Mouse (Mus musculus) heart, embryonic 15.5 days (tissue): ENCODE data around the gene Tmem117. TPM values are rescaled to one million over a fixed set of nuclear protein-coding genes. Genes with fewer than 3 reads are reported as not detected.

Experiments
- ATAC-seq: fragments of 200-750 bp; cut with Nextera tagmentation; replicated peaks from 2 replicates; pipeline ENCODE4 v1.8.0; 2017; ENCODE audit warnings: low read depth, moderate TSS enrichment; ENCODE audit not compliant: insufficient number of reproducible peaks, insufficient read depth, low FRiP score
- H3K27ac ChIP-seq: fragments of 300-500 bp; sonication (generic); 2 replicates; pipeline ENCODE4 v1.5.1; 2015; ENCODE audit warnings: mild to moderate bottlenecking, inconsistent platforms
- H3K27me3 ChIP-seq: fragments of 300-500 bp; sonication (generic); 2 replicates; pipeline ENCODE4 v1.6.1; 2015; ENCODE audit warnings: inconsistent platforms
- H3K36me3 ChIP-seq: fragments of 300-500 bp; sonication (generic); 2 replicates; pipeline ENCODE4 v1.6.1; 2015; ENCODE audit warnings: mild to moderate bottlenecking, inconsistent platforms
- H3K4me1 ChIP-seq: fragments of 300-500 bp; sonication (generic); replicated peaks from 2 replicates; pipeline ENCODE4 v1.6.1; 2015; ENCODE audit warnings: inconsistent platforms
- H3K4me2 ChIP-seq: fragments of 300-500 bp; sonication (generic); 2 replicates; pipeline ENCODE4 v1.6.1; 2015; ENCODE audit warnings: inconsistent platforms, mild to moderate bottlenecking, moderate library complexity
- H3K4me3 ChIP-seq: fragments of 300-500 bp; sonication (generic); 2 replicates; pipeline ENCODE4 v1.5.1; 2015; ENCODE audit warnings: mild to moderate bottlenecking, inconsistent platforms
- H3K9ac ChIP-seq: fragments of 300-500 bp; sonication (generic); 2 replicates; pipeline ENCODE4 v1.6.1; 2015; ENCODE audit warnings: mild to moderate bottlenecking, inconsistent platforms
- H3K9me3 ChIP-seq: fragments of 300-500 bp; sonication (generic); replicated peaks from 2 replicates; pipeline ENCODE4 v1.6.1; 2016; ENCODE audit warnings: inconsistent platforms
- WGBS: fragments of 180-500 bp; shearing (Covaris S2); methylation state at CpG from one replicate; pipeline ENCODE4 v1.1.7; 2015; ENCODE audit warnings: mixed read lengths; 5-methylcytosine and 5-hydroxymethylcytosine counted together
- polyA plus RNA-seq: library from polyadenylated mRNA; unstranded; fragments of >200 nt; fragmentation: Nextera tagmentation; extraction: Ambion mirVana; gene quantifications from 2 replicates; pipeline ENCODE4 v1.2.1, GENCODE M21; 2015

Tmem117 gene
- 2.0 TPM in 2 replicates for polyA plus RNA-seq

GRCm38 (mm10) chr15:94628830-94629601 lies at the start of gene Tmem117:
TSS of gene Tmem117 (plus strand) at chr15:94629232.
- H3K4me3 ChIP-seq: peak within 1 kb of the TSS; percentile 67
- peak within 1 kb of the TSS; percentile 74 for H3K9ac ChIP-seq
- WGBS: 1% methylated on average over 85 of the region's 96 CpGs
- no peaks in the 10 kb centered on the region for H3K36me3 ChIP-seq
- ATAC-seq: peak; percentile 70
- peak within 1 kb of the TSS; percentile 99 for H3K4me2 ChIP-seq
- H3K27ac ChIP-seq: no peak within 1 kb of the TSS
- no peaks in the 10 kb centered on the region for H3K9me3 ChIP-seq
- peaks cover 6% of the 10 kb centered on the region; the same call in 1 of the 2 replicates for H3K4me1 ChIP-seq
- H3K27me3 ChIP-seq: peaks cover 20% of the 10 kb centered on the region

- H3K9ac ChIP-seq: no peak overlapping the region
- H3K4me1 ChIP-seq: no peaks in the 10 kb centered on the region
- H3K27ac ChIP-seq: no peak overlapping the region
- no peaks in the 10 kb centered on the region for H3K27me3 ChIP-seq
- H3K4me3 ChIP-seq: no peak overlapping the region
- H3K4me2 ChIP-seq: no peak overlapping the region
- 80% methylated on average over 7 of the region's 7 CpGs for WGBS
- ATAC-seq: no peak
- H3K9me3 ChIP-seq: no peaks in the 10 kb centered on the region
- peaks cover 75% of the 10 kb centered on the region for H3K36me3 ChIP-seq
These were observed 46.9 kb upstream of the Tmem117 start for GRCm38 (mm10) chr15:94582000-94582593.

- Histone ChIP-seq H3K9ac (no peak overlapping the region), H3K4me2 (no peak overlapping the region), H3K4me3 (no peak overlapping the region), H3K36me3 (peaks cover 72% of the 10 kb centered on the region), H3K27ac (no peak overlapping the region), H3K9me3 (no peaks in the 10 kb centered on the region), H3K27me3 (no peaks in the 10 kb centered on the region), H3K4me1 (peaks cover 4% of the 10 kb centered on the region)
- no peak for ATAC-seq
- WGBS: 84% methylated on average over 10 of the region's 10 CpGs
These were observed 45.9 kb upstream of the Tmem117 start for GRCm38 (mm10) chr15:94583153-94583552.

GRCm38 (mm10) chr15:94584738-94585137 lies 44.3 kb upstream of the Tmem117 start:
- no peak overlapping the region for H3K27ac ChIP-seq
- ATAC-seq: no peak
- no peak overlapping the region for H3K4me3 ChIP-seq
- no peaks in the 10 kb centered on the region for H3K9me3 ChIP-seq
- H3K27me3 ChIP-seq: no peaks in the 10 kb centered on the region
- H3K4me2 ChIP-seq: no peak overlapping the region
- peaks cover 11% of the 10 kb centered on the region for H3K4me1 ChIP-seq
- 81% methylated on average over 4 of the region's 4 CpGs for WGBS
- no peak overlapping the region for H3K9ac ChIP-seq
- H3K36me3 ChIP-seq: peaks cover 62% of the 10 kb centered on the region

GRCm38 (mm10) chr15:94587826-94588715 lies 41.0 kb upstream of the Tmem117 start:
- 78% methylated on average over 9 of the region's 9 CpGs for WGBS
- Histone ChIP-seq H3K27ac (no peak overlapping the region), H3K4me3 (no peak overlapping the region), H3K36me3 (peaks cover 32% of the 10 kb centered on the region), H3K9ac (no peak overlapping the region), H3K27me3 (no peaks in the 10 kb centered on the region), H3K4me2 (peak overlapping the region; percentile 72), H3K9me3 (no peaks in the 10 kb centered on the region), H3K4me1 (peaks cover 11% of the 10 kb centered on the region)
- ATAC-seq: no peak

DNA sequence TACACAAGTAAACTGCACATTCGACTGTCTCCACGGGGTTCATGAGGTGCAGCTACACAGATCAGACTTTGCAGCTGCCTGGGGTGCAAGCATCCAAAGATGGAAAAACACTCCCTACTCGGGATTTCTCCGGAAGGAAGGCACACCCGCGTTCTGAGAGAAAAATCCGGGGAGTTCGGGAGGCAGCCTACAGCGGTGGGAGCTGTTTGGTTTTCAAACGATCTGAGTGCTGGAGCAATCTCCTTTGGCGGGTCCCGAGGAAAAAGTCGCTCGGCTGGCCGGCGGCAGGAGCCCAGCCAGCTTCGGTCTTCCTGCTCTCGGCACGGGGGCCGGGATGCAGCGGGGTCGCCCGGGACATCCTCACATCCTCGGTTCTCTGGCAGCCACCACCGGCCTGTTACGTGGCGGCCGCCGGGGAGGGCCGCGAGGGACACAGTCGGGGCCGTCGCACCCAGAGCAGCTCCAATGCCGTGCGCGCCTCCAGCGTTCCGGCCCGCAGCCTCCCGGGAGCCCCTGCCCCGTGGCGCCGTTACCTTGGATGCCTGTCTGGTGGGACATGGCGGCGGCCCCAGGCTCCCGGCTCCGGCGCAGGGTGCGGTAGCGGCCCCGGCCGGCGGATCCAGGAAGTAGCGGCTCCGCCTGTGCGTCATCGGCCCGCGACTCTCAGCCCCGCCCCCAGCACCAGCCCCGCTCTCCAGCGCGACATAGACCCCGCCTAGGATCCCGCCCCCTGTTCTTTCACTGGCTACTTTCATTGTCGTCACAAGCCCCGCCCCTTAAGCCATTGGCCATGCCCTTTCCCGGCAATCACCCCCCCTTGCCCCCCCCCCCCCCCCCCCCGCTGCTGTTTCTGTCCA lies 39.6 kb upstream of the Tmem117 start, which contains the start of gene Twf1:
Gene Twf1, minus strand, starts transcription at position 671 of the 857 bp plus-strand sequence.
- ATAC-seq: peak; percentile 99
- under 1% methylated on average over 69 of the region's 70 CpGs for WGBS
- Histone ChIP-seq H3K27ac (peak within 1 kb of the TSS; percentile 82), H3K9ac (peak within 1 kb of the TSS; percentile 99), H3K36me3 (peaks cover 19% of the 10 kb centered on the region), H3K4me3 (peak within 1 kb of the TSS; percentile 100), H3K9me3 (no peaks in the 10 kb centered on the region), H3K4me2 (peak within 1 kb of the TSS; percentile 72), H3K27me3 (no peaks in the 10 kb centered on the region), H3K4me1 (peaks cover 11% of the 10 kb centered on the region)

- Histone ChIP-seq H3K9me3 (no peaks in the 10 kb centered on the region), H3K36me3 (peaks cover 12% of the 10 kb centered on the region), H3K4me2 (peak overlapping the region; percentile 63), H3K4me3 (peak overlapping the region; percentile 100), H3K27ac (no peak overlapping the region), H3K4me1 (peaks cover 11% of the 10 kb centered on the region), H3K9ac (0 out of 2 replicates have a peak overlapping the region, but pooled peaks have one; percentile 5), H3K27me3 (no peaks in the 10 kb centered on the region)
- WGBS: 13% methylated on average over 8 of the region's 8 CpGs
- no peak for ATAC-seq
These were observed 38.9 kb upstream of the Tmem117 start for GRCm38 (mm10) chr15:94590083-94590482.

DNA sequence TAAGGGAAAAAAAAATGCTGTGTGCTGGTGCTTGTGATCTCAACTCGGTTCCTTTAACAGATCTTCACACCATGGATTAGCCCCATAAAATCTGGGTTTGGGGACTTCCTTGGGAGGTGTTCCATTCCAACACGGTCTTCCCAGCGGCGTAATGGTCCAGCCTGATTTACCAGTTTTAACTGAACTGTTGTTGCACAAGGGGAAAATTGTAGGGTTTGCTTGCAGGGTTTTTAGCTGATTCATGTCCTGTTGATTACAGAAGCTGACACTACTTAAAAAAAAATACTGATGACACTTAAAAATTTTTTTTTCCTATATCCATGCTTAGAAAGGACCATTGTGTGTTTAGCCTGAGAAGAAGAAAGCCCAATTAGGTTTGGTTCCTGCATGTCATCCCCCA lies 37.7 kb upstream of the Tmem117 start:
- H3K4me3 ChIP-seq: no peak overlapping the region
- no peak overlapping the region for H3K27ac ChIP-seq
- H3K4me1 ChIP-seq: peaks cover 11% of the 10 kb centered on the region
- no peak overlapping the region for H3K9ac ChIP-seq
- no peaks in the 10 kb centered on the region for H3K27me3 ChIP-seq
- H3K9me3 ChIP-seq: no peaks in the 10 kb centered on the region
- no peak overlapping the region for H3K4me2 ChIP-seq
- H3K36me3 ChIP-seq: no peaks in the 10 kb centered on the region
- no peak for ATAC-seq
- WGBS: 75% methylated on average over 4 of the region's 4 CpGs

GRCm38 (mm10) chr15:94593586-94593985 lies 35.4 kb upstream of the Tmem117 start:
- Histone ChIP-seq H3K9ac (no peak overlapping the region), H3K4me2 (no peak overlapping the region), H3K27ac (no peak overlapping the region), H3K4me1 (peaks cover 3% of the 10 kb centered on the region; the same call in 1 of the 2 replicates), H3K9me3 (no peaks in the 10 kb centered on the region), H3K36me3 (no peaks in the 10 kb centered on the region), H3K4me3 (no peak overlapping the region), H3K27me3 (no peaks in the 10 kb centered on the region)
- no peak for ATAC-seq
- WGBS: 73% methylated on average over 1 of the region's 1 CpGs

DNA sequence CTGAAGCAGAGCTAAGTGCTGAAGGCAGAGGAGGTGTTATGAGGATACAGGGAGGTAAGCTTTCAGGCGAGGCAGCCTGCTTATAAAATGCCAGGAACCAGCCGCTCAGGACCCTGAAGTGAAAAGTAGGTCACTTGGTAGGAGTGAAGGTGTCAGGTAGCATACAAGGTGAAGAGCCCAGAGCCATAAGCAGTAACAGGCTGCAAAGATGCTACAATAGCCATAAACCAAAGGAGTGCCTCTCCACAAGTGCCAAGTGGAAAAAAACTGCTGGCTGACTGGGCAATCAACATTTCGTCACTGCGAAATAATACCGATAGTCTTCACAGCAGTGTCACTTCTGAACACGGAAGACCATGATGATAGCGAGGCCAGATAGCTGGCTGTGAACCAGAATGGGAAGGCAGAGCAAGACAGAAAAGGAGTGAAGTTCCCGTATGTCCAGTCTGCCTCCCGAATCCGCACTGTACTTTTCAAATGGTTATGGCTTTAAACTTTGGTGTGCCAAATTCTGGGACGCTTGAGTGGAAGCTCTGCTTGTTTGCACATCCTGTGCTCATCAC lies 28.8 kb upstream of the Tmem117 start:
- no peak overlapping the region for H3K4me2 ChIP-seq
- ATAC-seq: no peak

More for the DNA sequence above, 28.8 kb upstream of the Tmem117 start:
- Histone ChIP-seq H3K4me1 (no peaks in the 10 kb centered on the region), H3K27me3 (no peaks in the 10 kb centered on the region), H3K9me3 (no peaks in the 10 kb centered on the region), H3K9ac (no peak overlapping the region), H3K4me3 (no peak overlapping the region), H3K27ac (no peak overlapping the region), H3K36me3 (no peaks in the 10 kb centered on the region)
- WGBS: 56% methylated on average over 11 of the region's 11 CpGs
